Mouse (Mus musculus) myocyte (in vitro differentiated cells): ENCODE data around the gene Hmcn2.

Experiments
- CEBPB ChIP-seq: IDR thresholded peaks from 2 replicates; pipeline ENCODE4 v1.6.1; 2011; ENCODE audit warnings: mild to moderate bottlenecking, moderate library complexity; ENCODE audit not compliant: poor library complexity, insufficient read depth, severe bottlenecking
- MAX ChIP-seq: IDR thresholded peaks from one replicate; pipeline ENCODE4 v1.6.1; 2011; ENCODE audit warnings: low read depth, mild to moderate bottlenecking, control low read depth
- MYOD1 ChIP-seq, 3 experiments: IDR thresholded peaks; one replicate each; pipeline ENCODE4 v1.6.1; 2011; ENCODE audit warnings: control low read depth in 2 of 3, low read depth in 2 of 3, mild to moderate bottlenecking in 2 of 3, moderate library complexity in 1 of 3; ENCODE audit not compliant: insufficient read length in 2 of 3, control insufficient read depth in 1 of 3
- POLR2A ChIP-seq: IDR thresholded peaks from one replicate; pipeline ENCODE4 v1.6.1; 2011; ENCODE audit warnings: low read depth, mild to moderate bottlenecking, control low read depth, moderate library complexity; ENCODE audit not compliant: insufficient read length
- USF1 ChIP-seq: IDR thresholded peaks from one replicate; pipeline ENCODE4 v1.6.1; 2011; ENCODE audit warnings: low read depth, mild to moderate bottlenecking, control low read depth, moderate library complexity

DNA sequence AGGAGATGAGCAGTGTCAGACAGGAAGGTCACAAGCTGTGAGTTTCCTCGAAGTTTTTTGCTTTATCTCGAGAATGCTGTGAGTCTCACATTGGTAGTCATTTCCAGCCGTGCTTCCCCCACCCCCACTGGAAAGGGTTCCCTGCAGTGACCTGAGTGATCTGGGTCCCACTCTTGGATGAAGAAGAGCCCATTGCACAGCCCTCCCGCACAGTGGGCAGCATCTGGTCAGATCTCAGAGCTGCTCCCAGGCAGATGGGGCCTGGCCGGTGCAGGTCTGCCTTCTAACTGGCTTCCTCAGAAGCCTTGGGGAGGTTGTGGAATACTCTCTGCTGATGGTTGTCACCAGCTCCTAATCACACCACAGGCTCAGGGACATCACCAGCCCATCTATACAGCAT lies 34.6 kb downstream of the Hmcn2 start:
- TF ChIP-seq USF1, result no peak
- no peak for TF ChIP-seq POLR2A
- TF ChIP-seq MYOD1 (IDR thresholded peaks at IDR 0.05; ENCODE audit: control insufficient read depth in 1 of 3, insufficient read length in 2 of 3, low read depth in 2 of 3), result no peak
- no peak for TF ChIP-seq MAX
- no peak for TF ChIP-seq CEBPB
